Mouse (Mus musculus): ENCODE measurements around the gene Insl5. TPM values are rescaled to one million over a fixed set of nuclear protein-coding genes. Genes with fewer than 3 reads are reported as not detected.

Gene Insl5
- polyA plus RNA-seq, 1 experiment from 2014 or later: not detected

DNA sequence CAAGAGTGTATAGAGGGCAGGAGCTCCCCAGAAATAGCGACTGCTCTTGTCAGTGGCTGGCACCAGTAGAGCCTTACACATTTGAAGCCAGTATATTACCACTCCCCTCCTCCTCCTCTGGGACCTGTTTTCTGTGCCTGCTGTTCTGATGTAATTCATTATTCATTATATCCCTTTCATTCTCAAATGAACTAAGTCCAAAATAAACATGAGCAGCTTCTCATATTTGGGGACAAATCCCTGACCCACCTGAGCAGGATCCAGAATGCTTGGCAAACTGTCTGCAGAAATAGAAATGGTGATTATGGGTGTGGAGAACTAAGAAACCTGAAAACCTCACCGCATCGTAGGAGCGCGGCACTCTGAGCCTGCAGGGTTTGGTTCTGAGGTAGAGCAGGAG, 57.0 kb downstream of the Insl5 start:
- no peak overlapping the region for H3K27ac ChIP-seq
- no peak overlapping the region for H3K4me2 ChIP-seq
- H3K36me3 ChIP-seq: peaks cover 37% of the 10 kb centered on the region
- 88% methylated on average over 5 of the region's 5 CpGs for WGBS
- H3K4me3 ChIP-seq: no peak overlapping the region
- ATAC-seq (ENCODE audit: low FRiP score): no peak
- H3K27me3 ChIP-seq: no peaks in the 10 kb centered on the region
- H3K9me3 ChIP-seq: no peaks in the 10 kb centered on the region
- H3K4me1 ChIP-seq (replicated peaks): no peaks in the 10 kb centered on the region
- H3K9ac ChIP-seq: no peak overlapping the region

Other genes starting within 250 kb of the Insl5 start
- gene Tctex1d1, start 48.2 kb downstream of the Insl5 start, polyA plus RNA-seq (2015; fragmentation: Nextera tagmentation; extraction: Ambion mirVana): 2.5 and 5.2 TPM in 2 replicates
- 36.6 and 37.1 TPM in 2 replicates for gene Mier1, start 87.5 kb upstream of the Insl5 start, polyA plus RNA-seq (2015; fragmentation: Nextera tagmentation; extraction: Ambion mirVana)
- 5.6 and 6.1 TPM in 2 replicates for gene Wdr78, start 87.7 kb upstream of the Insl5 start, polyA plus RNA-seq (2015; fragmentation: Nextera tagmentation; extraction: Ambion mirVana)
- gene Slc35d1, start 188.3 kb upstream of the Insl5 start, polyA plus RNA-seq (2015; fragmentation: Nextera tagmentation; extraction: Ambion mirVana): 5.4 and 6.6 TPM in 2 replicates